Comparison of ENCODE assay signal across 1 mouse cellular context in the genomic region with DNA sequence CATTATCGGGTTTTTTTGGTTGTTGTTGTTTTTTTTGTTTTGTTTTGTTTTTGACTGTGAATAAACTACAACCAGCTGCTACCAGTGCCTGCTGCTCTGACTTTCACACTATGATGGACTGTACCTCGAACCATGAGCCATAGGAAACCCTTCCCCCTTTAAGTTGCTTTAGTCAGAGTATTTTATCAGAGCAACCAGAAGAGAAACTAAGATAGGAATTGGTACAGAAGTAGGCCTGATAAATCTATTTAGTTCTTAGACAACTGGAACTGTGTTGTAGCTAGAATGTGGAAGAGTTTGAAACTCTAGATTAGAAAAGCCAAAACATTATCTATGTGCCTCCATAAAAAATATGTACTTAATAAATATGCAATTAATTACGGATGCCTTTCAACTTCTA.
TF ChIP-seq lines count a peak whose summit lies in the region.

No protein-coding gene starts in this region.

TF ChIP-seq in MEL, 35 proteins besides CTCF, POLR2A, EP300 and RAD21 (continued from another document):
- TF ChIP-seq BHLHE40 (IDR thresholded peaks at IDR 0.05; ENCODE audit: borderline replicate concordance, low read depth, low read length), result no peak
- TF ChIP-seq MAFK (IDR thresholded peaks at IDR 0.05; ENCODE audit: borderline replicate concordance, low read depth, low read length), result no peak
- TF ChIP-seq CHD1 (IDR thresholded peaks at IDR 0.05; ENCODE audit: low read depth, low read length), result no peak
